Mouse (Mus musculus) ES-E14 (cell line): ENCODE data around the gene Krtap10-4. TPM values are rescaled to one million over a fixed set of nuclear protein-coding genes. Genes with fewer than 3 reads are reported as not detected.
A peak's percentile ranks its signal among the peaks of the same experiment; 100 is the strongest.

Source experiments
- DNase-seq: peaks from one replicate; pipeline ENCODE4 v3.0.0-alpha.2; 2013; ENCODE audit warnings: low read depth, low spot score
- H3K27ac ChIP-seq: 2 replicates; pipeline ENCODE4 v1.5.1; 2012; ENCODE audit warnings: low read depth, mild to moderate bottlenecking, low read length, moderate library complexity, mixed read lengths; ENCODE audit not compliant: poor library complexity, insufficient read depth, severe bottlenecking
- H3K36me3 ChIP-seq: 2 replicates; pipeline ENCODE4 v1.6.1; 2012; ENCODE audit warnings: mild to moderate bottlenecking, low read length, moderate library complexity, mixed read lengths; ENCODE audit not compliant: control insufficient read depth, poor library complexity, insufficient read depth, severe bottlenecking
- H3K4me1 ChIP-seq, 2 experiments: fragments of 150-350 bp in 1 of 2; sonication (generic) in 1 of 2; 2 replicates each; pipeline ENCODE4 v1.6.1; 2012; ENCODE audit warnings: low read length in 2 of 2, mild to moderate bottlenecking in 1 of 2, mixed read lengths in 1 of 2; ENCODE audit not compliant: control insufficient read depth in 2 of 2, insufficient read depth in 2 of 2, poor library complexity in 1 of 2
- H3K4me3 ChIP-seq, 2 experiments: fragments of 150-350 bp in 1 of 2; sonication (generic) in 1 of 2; 2 replicates each; pipeline ENCODE4 v1.5.1; 2012; ENCODE audit warnings: low read length in 2 of 2, low read depth in 1 of 2, mild to moderate bottlenecking in 1 of 2, mixed read lengths in 1 of 2; ENCODE audit not compliant: insufficient read depth in 1 of 2, poor library complexity in 1 of 2, severe bottlenecking in 1 of 2
- H3K9ac ChIP-seq: 2 replicates; pipeline ENCODE4 v1.6.1; 2012; ENCODE audit warnings: low read depth, mild to moderate bottlenecking, low read length, mixed read lengths; ENCODE audit not compliant: poor library complexity, insufficient read depth, severe bottlenecking
- H3K9me3 ChIP-seq: fragments of 150-350 bp; sonication (generic); 2 replicates; pipeline ENCODE4 v1.6.1; 2012; ENCODE audit warnings: low read depth, mild to moderate bottlenecking, low read length; ENCODE audit not compliant: control insufficient read depth, insufficient read depth
- CHD2 ChIP-seq: IDR thresholded peaks from 2 replicates; pipeline ENCODE4 v1.6.1; 2014; ENCODE audit warnings: mild to moderate bottlenecking, low read depth, low read length, inconsistent platforms
- HCFC1 ChIP-seq: IDR thresholded peaks from 2 replicates; pipeline ENCODE4 v1.6.1; 2012; ENCODE audit warnings: low read length, inconsistent platforms, borderline replicate concordance; ENCODE audit not compliant: insufficient read depth
- MAFK ChIP-seq: IDR thresholded peaks from 2 replicates; pipeline ENCODE4 v1.6.1; 2014; ENCODE audit warnings: mild to moderate bottlenecking, low read depth, low read length, inconsistent platforms; ENCODE audit not compliant: insufficient read depth
- ZC3H11A ChIP-seq: IDR thresholded peaks from 2 replicates; pipeline ENCODE4 v1.6.1; 2012; ENCODE audit warnings: low read depth, mild to moderate bottlenecking, inconsistent platforms, low read length, borderline replicate concordance
- ZNF384 ChIP-seq: IDR thresholded peaks from 2 replicates; pipeline ENCODE4 v1.6.1; 2012; ENCODE audit warnings: low read depth, low read length, inconsistent platforms
- in situ Hi-C, 2 experiments: fragments of 600-800 bp; cut with MboI; formaldehyde crosslinking; loops; one replicate each; pipeline ENCODE4 v1.15.1; 2025; ENCODE audit warnings: low sequenced_read_pairs in 2 of 2, inconsistent platforms in 1 of 2; ENCODE audit not compliant: unreplicated experiment in 2 of 2
- total RNA-seq: library from RNA; depleted of rRNA; stranded (reverse); fragments of 300-350 nt; gene quantifications from 2 replicates; pipeline ENCODE4 v1.2.3, GENCODE M21; 2012

Krtap10-4 gene
- total RNA-seq, 1 experiment, result not detected

- Histone ChIP-seq H3K4me1 (no peaks in the 10 kb centered on the region), H3K9ac (no peak overlapping the region), H3K4me3 (no peak overlapping the region), H3K36me3 (no peaks in the 10 kb centered on the region), H3K9me3 (no peaks in the 10 kb centered on the region), H3K27ac (no peak overlapping the region)
- in situ Hi-C loops, result no loop called here
- TF ChIP-seq CHD2, result no peak
- TF ChIP-seq ZC3H11A, result no peak
- no peak for TF ChIP-seq ZNF384
- TF ChIP-seq MAFK, result no peak
- no peak for TF ChIP-seq HCFC1
- peak; percentile 67 for DNase-seq
These were observed 37.3 kb upstream of the Krtap10-4 start for GRCm38 (mm10) chr10:77864067-77864761.

GRCm38 (mm10) chr10:77861675-77862074 is 34.8 kb upstream of the Krtap10-4 start, which contains the start of gene Gm3285:
Gene Gm3285, plus strand, starts transcription at chr10:77861975.
- no peak within 1 kb of the TSS for H3K4me3 ChIP-seq
- TF ChIP-seq ZNF384 (no peak), HCFC1 (no peak), MAFK (no peak), ZC3H11A (no peak), CHD2 (no peak)
- no peak for DNase-seq
- no peak within 1 kb of the TSS for H3K9ac ChIP-seq
- in situ Hi-C loops, result no loop called here
- H3K4me1 ChIP-seq, result no peaks in the 10 kb centered on the region
- no peaks in the 10 kb centered on the region for H3K9me3 ChIP-seq
- H3K27ac ChIP-seq, result no peak within 1 kb of the TSS
- H3K36me3 ChIP-seq, result no peaks in the 10 kb centered on the region

- Histone ChIP-seq H3K4me3 (no peak within 1 kb of the TSS), H3K36me3 (no peaks in the 10 kb centered on the region), H3K27ac (no peak within 1 kb of the TSS), H3K9ac (no peak within 1 kb of the TSS), H3K4me1 (peaks cover 0 to 3% of the 10 kb centered on the region in 2 experiments; a peak in 1 of 4 replicates), H3K9me3 (no peaks in the 10 kb centered on the region)
- no peak for DNase-seq
- TF ChIP-seq ZNF384, result no peak
- in situ Hi-C loops, result no loop called here
These were observed 25.7 kb upstream of the Krtap10-4 start, which contains the start of gene Gm10318 for GRCm38 (mm10) chr10:77852559-77852958. Gene Gm10318, plus strand, starts transcription at chr10:77852859.

- no peak overlapping the region for H3K27ac ChIP-seq
- in situ Hi-C loops, result no loop called here
These were observed 20.6 kb upstream of the Krtap10-4 start for GRCm38 (mm10) chr10:77847538-77847937.

GRCm38 (mm10) chr10:77846961-77847360 is 20.1 kb upstream of the Krtap10-4 start:
- Histone ChIP-seq H3K4me1 (peaks cover 0 to 6% of the 10 kb centered on the region in 2 experiments; a peak in 1 of 4 replicates), H3K27ac (no peak overlapping the region), H3K4me3 (no peak overlapping the region), H3K9me3 (no peaks in the 10 kb centered on the region), H3K9ac (no peak overlapping the region), H3K36me3 (no peaks in the 10 kb centered on the region)
- in situ Hi-C loops, result no loop called here
- no peak for DNase-seq
- no peak for TF ChIP-seq ZC3H11A
- TF ChIP-seq HCFC1, result no peak
- TF ChIP-seq ZNF384, result no peak
- TF ChIP-seq CHD2, result no peak
- TF ChIP-seq MAFK, result no peak

More at GRCm38 (mm10) chr10:77847538-77847937, 20.6 kb upstream of the Krtap10-4 start:
- no peak for DNase-seq
- TF ChIP-seq ZNF384, result no peak
- no peak for TF ChIP-seq MAFK
- TF ChIP-seq CHD2, result no peak
- TF ChIP-seq HCFC1, result no peak
- H3K9ac ChIP-seq, result no peak overlapping the region
- H3K9me3 ChIP-seq, result no peaks in the 10 kb centered on the region
- H3K4me1 ChIP-seq, result peaks cover 0 to 6% of the 10 kb centered on the region in 2 experiments; a peak in 1 of 4 replicates
- no peaks in the 10 kb centered on the region for H3K36me3 ChIP-seq
- no peak overlapping the region for H3K4me3 ChIP-seq
